Mouse (Mus musculus) induced T-regulatory cell, adult 2 months (primary cell): Measurements from ENCODE around the gene Olfr399.

Experiments used
- DNase-seq: peaks from one replicate; pipeline ENCODE4 v3.0.0-alpha.2; 2012; ENCODE audit warnings: low read depth

The Olfr399 gene

DNA sequence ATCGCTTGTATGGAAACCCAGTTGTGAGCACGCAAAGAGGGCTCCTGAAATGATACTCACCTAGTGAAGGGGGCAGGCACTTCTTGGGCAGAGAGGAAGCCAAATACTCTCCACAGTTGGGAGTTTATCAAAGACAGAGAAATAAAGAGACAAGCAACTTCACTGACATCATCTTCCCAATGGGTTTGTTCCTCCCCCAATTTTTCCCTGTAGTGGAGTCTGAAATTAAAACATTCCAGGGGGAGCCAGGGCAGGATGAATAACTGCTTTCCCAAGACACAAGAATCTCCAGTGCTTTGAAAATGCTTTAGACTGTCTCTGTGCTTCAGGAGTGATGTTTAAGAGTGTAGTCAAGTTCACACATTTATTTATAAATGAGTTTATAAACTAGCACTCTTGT, at the start of gene Olfr399, which contains the start of gene Olfr139:
Gene Olfr399, minus strand, starts transcription at position 165 of the 400 bp plus-strand sequence.
Gene Olfr139, minus strand, starts transcription at position 101 of the 400 bp plus-strand sequence.
- no peak for DNase-seq

DNA sequence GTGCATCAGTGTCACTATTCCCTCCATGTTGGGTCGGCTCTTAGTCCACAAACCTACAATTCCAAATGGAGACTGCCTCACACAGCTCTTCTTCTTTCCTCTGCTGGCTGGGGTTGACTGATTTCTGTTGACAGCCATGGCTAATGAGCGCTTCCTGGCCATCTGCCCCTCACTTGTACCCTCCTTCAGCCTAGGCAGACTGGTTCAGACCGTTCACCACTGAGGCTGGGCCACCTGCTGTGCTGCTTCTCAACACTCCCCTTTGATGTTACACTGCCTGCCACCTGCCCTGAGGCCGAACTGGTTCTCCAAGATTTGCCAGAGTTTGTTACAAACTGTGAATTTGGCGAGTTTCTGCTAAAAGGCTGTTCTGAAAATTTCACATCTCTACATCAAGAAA, 48.7 kb upstream of the Olfr399 start:
- no peak for DNase-seq

DNA sequence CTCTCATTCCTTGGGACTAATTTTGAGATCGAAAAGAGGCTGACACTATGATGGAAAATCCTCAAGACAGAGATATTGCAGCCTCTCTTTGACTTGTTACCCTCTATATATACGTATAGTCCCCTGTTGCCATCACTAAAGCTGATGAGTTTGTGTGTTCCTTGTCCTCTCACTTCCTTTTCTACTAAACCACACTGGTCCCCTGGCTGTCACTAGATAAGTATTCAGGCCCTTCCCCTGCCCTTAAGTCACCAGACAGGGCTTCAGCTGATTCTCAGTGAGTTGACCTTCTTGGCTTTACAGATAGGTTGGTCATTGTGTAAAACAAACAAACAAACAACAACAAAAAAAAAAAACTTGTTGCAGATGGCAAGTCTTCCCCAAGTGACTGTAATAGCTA, 45.1 kb upstream of the Olfr399 start:
- DNase-seq: no peak

DNA sequence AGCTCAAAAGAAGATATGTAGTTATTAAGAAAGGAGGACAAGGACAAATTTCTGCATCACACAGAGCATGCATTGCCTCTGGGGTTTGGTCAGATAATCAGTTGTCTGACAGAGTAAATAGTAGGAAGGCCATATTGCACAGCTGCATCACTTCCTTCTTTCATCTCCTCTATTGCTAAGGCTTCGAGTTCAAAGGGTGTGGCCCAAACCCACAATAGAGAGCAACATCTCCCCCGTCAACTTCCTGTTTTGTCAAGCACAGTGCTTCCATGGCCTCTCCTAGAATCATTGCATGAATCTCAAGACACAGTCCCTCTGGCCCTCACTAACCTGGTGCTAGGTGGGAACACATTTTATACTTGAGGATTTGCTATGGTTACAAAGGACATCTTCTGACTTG, 44.3 kb upstream of the Olfr399 start:
- peak; percentile 10 for DNase-seq

DNA sequence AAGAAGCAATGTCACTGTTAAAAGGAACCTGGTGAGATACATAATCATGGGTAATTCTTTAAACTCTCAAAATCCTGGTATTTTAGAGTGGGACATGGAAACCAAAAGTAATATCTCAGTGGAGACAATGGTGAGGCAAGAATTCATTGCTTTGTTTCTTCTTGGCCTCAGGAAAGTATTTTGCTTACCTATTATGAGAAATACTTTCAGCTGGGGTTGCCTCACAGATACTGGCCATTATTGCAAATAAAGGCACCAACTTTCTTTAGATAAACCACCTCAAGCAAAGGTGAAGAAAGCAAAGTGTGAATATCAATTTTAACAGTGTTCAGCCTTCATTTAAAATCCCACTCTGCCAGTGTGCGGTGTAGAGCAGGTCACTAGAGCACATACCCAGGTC, 13.2 kb upstream of the Olfr399 start, which contains the start of gene Zfp616:
Gene Zfp616, plus strand, starts transcription at position 301 of the 400 bp plus-strand sequence.
- DNase-seq: no peak

DNA sequence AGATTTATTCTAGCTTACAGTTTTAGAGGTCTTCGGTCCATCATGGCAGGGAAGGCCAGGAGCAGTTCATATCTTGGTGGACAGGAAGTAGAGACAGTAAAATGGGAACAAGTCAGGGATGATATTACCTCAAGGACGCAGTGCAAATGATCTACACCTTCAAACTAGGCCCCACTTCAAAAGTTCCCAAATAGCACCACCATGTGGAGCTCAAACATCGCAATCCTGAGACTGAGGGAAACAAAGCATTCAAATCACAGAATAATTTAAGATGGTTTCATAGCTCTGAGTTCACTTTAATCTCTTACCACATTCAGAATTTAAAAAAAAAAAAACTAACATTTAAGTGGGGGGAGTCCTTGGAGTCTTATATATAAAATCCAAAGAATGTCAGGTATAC, 5.1 kb downstream of the Olfr399 start:
- no peak for DNase-seq
